Mouse (Mus musculus) limb, embryonic 14.5 days (tissue): ENCODE results near the gene Ptgfrn. TPM values are rescaled to one million over a fixed set of nuclear protein-coding genes. Genes with fewer than 3 reads are reported as not detected.

Experiments used
- ATAC-seq: fragments of 200-750 bp; cut with Nextera tagmentation; 2 replicates; pipeline ENCODE4 v1.8.0; 2017; ENCODE audit warnings: low read depth, moderate number of reproducible peaks, moderate TSS enrichment; ENCODE audit not compliant: low FRiP score
- DNase-seq: peaks from one replicate; pipeline ENCODE4 v3.0.0-alpha.2; 2015; ENCODE audit warnings: low spot score
- H3K27ac ChIP-seq: fragments of 300-500 bp; sonication (generic); replicated peaks from 2 replicates; pipeline ENCODE4 v1.5.1; 2014; ENCODE audit warnings: low read depth, mild to moderate bottlenecking, low read length, moderate library complexity, mixed read lengths
- H3K27me3 ChIP-seq: fragments of 300-500 bp; sonication (generic); 2 replicates; pipeline ENCODE4 v1.6.1; 2014; ENCODE audit warnings: low read length, mixed read lengths; ENCODE audit not compliant: control insufficient read depth, insufficient read depth
- H3K36me3 ChIP-seq: fragments of 300-500 bp; sonication (generic); 2 replicates; pipeline ENCODE4 v1.6.1; 2014; ENCODE audit warnings: mild to moderate bottlenecking, low read length, moderate library complexity, mixed read lengths; ENCODE audit not compliant: control insufficient read depth, insufficient read depth
- H3K4me1 ChIP-seq: fragments of 300-500 bp; sonication (generic); 2 replicates; pipeline ENCODE4 v1.6.1; 2014; ENCODE audit warnings: antibody characterized with exemption, low read length, mixed read lengths; ENCODE audit not compliant: control insufficient read depth, insufficient read depth
- H3K4me2 ChIP-seq: fragments of 300-500 bp; sonication (generic); replicated peaks from 2 replicates; pipeline ENCODE4 v1.6.1; 2014; ENCODE audit warnings: low read depth, mild to moderate bottlenecking, low read length, moderate library complexity; ENCODE audit not compliant: severe bottlenecking
- H3K4me3 ChIP-seq: fragments of 300-500 bp; sonication (generic); replicated peaks from 2 replicates; pipeline ENCODE4 v1.5.1; 2014; ENCODE audit warnings: low read length
- H3K9ac ChIP-seq: fragments of 300-500 bp; sonication (generic); 2 replicates; pipeline ENCODE4 v1.6.1; 2014; ENCODE audit warnings: mild to moderate bottlenecking, low read depth, low read length, moderate library complexity; ENCODE audit not compliant: severe bottlenecking
- H3K9me3 ChIP-seq: fragments of 300-500 bp; sonication (generic); 2 replicates; pipeline ENCODE4 v1.6.1; 2016; ENCODE audit warnings: low read length; ENCODE audit not compliant: control insufficient read depth
- POLR2A ChIP-seq: fragments of 200-500 bp; IDR thresholded peaks from 2 replicates; pipeline ENCODE4 v1.8.0; 2012; ENCODE audit warnings: inconsistent platforms, mild to moderate bottlenecking, moderate library complexity, borderline replicate concordance; ENCODE audit not compliant: insufficient read depth, insufficient read length; ENCODE audit errors: extremely low read depth
- WGBS: fragments of 180-500 bp; shearing (Covaris S2); extraction: QIAGEN DNeasy Blood & Tissue Kit; methylation state at CpG from one replicate; pipeline ENCODE4 v1.1.7; 2014; 5-methylcytosine and 5-hydroxymethylcytosine counted together
- polyA plus RNA-seq, 2 experiments: library from polyadenylated mRNA; depleted of rRNA in 1 of 2; stranded (reverse) in 1 of 2; unstranded in 1 of 2; fragments of >200 nt; fragmentation: Nextera tagmentation in 1 of 2; extraction: Ambion mirVana in 1 of 2; gene quantifications; 2 replicates each; pipeline versions ENCODE4 v1.2.1 to v1.2.3; 2012 to 2014

The Ptgfrn gene
- polyA plus RNA-seq, 2 experiments, result 10.7 to 44.5 TPM

DNA sequence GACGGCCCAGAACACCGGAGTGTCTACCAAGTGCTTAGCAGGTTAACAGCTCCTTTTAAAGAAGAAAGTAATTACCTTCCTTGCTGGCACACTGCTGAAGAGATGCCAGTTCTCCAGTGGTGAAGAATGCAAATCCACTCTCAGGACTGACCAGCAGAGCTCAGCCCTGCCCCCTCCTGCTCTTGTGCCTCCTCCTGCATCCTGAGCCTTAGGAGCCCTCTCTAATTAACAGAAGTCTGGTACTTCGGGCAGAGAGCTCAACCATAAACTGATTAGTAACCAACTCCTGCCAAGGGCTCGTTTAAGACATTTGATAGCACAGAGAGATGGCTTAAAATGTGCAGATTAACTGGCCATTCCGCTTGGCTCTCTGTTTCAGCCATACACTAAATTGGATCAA is 41.4 kb downstream of the Ptgfrn start:
- Histone ChIP-seq H3K36me3 (peaks cover 17% of the 10 kb centered on the region), H3K27ac (no peak overlapping the region), H3K4me2 (no peak overlapping the region), H3K4me3 (no peak overlapping the region), H3K9me3 (no peaks in the 10 kb centered on the region), H3K4me1 (peaks cover 16% of the 10 kb centered on the region), H3K27me3 (no peaks in the 10 kb centered on the region), H3K9ac (no peak overlapping the region)
- DNase-seq (no peak), ATAC-seq (no peak)
- 26% methylated on average over 5 of the region's 5 CpGs for WGBS
- no peak for TF ChIP-seq POLR2A

DNA sequence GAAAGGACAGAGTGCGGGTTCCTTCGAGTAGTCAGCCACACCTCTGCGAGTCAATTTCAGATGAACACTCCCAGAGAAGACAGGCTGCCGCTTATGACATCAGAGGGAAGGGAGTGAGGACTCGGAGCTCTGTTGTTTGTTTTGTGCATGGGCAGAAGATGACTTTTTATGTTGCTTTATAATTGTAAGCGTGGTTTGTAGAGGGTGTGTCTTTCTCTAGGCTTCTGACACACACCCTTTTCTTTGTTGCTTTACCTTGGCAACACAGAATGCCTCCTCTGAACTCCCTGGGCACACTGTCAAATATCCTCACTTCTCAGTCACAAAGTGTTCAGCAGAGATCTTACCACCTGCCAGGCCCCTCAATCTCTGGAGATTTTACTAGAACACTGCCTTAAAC is 43.9 kb downstream of the Ptgfrn start:
- H3K4me1 ChIP-seq, result peaks cover 12% of the 10 kb centered on the region
- ATAC-seq (no peak), DNase-seq (no peak)
- TF ChIP-seq POLR2A, result no peak
- no peak overlapping the region for H3K27ac ChIP-seq
- H3K9ac ChIP-seq, result no peak overlapping the region
- 79% methylated on average over 6 of the region's 6 CpGs for WGBS
- peaks cover 2% of the 10 kb centered on the region; the same call in 1 of the 2 replicates for H3K36me3 ChIP-seq
- no peaks in the 10 kb centered on the region for H3K27me3 ChIP-seq
- no peak overlapping the region for H3K4me2 ChIP-seq
- H3K9me3 ChIP-seq, result no peaks in the 10 kb centered on the region
- no peak overlapping the region for H3K4me3 ChIP-seq

DNA sequence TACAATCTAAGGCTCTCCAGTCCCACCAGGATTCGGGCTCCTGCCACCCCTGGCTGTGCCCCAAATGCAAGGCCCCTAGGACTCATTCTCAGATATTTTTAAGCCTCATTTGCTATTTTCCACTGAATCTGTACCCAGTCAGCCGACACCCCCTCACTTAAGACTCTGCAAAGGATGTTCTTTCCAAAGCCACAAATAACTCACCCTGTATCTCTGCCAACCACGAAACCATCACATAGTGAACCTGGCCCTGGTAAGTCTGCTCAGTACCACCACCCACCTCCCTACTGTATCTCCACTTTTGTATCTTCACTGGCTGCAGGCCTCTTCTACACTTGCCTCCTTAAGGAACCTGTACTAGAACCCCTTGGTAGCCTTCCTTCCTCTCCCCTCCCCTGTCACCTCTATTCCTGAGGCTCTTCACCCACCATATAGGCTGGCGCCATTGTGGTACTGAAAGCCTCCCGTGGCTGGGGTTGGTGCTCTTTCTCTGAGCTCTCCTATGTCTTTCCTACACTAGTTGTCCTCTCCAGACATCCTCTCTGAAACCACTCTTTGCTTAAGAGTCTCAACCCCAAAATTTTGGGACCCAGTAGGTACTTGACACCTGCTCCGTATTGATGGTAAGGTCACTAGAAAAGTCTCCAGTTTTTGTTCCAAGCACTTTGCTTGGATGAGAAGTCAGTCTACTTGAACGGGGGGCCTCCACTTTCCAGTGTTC is 48.1 kb downstream of the Ptgfrn start:
- Histone ChIP-seq H3K27ac (no peak overlapping the region), H3K4me1 (no peaks in the 10 kb centered on the region), H3K4me2 (no peak overlapping the region), H3K9ac (no peak overlapping the region), H3K9me3 (no peaks in the 10 kb centered on the region), H3K36me3 (peaks cover 33% of the 10 kb centered on the region), H3K27me3 (no peaks in the 10 kb centered on the region), H3K4me3 (no peak overlapping the region)
- 90% methylated on average over 7 of the region's 7 CpGs for WGBS
- no peak for TF ChIP-seq POLR2A
- ATAC-seq, result no peak
- no peak for DNase-seq

DNA sequence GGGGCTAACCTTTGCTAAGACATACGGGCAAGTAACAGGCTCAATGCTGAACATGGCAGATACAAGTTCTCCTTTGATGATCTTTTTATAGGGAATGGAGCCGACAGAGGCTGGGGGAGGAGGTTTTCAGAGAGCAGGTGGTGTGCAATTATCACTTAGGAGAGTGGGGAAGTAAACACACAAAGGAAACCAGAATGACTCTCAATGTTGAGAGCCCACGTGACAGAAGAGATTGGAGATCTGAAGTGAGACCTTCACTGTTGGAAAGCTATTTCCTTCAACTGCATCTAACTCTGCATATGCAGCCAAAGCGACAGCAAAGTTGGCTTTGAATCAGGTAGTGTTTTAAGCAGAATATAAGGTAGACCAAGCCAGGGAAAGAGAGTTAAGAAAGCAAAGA is 50.9 kb downstream of the Ptgfrn start:
- no peak for DNase-seq
- H3K4me2 ChIP-seq, result no peak overlapping the region
- no peak overlapping the region for H3K27ac ChIP-seq
- H3K9ac ChIP-seq, result no peak overlapping the region
- no peak for ATAC-seq
- H3K27me3 ChIP-seq, result no peaks in the 10 kb centered on the region
- no peak overlapping the region for H3K4me3 ChIP-seq
- H3K4me1 ChIP-seq, result no peaks in the 10 kb centered on the region
- H3K9me3 ChIP-seq, result no peaks in the 10 kb centered on the region
- 67% methylated on average over 4 of the region's 4 CpGs for WGBS
- TF ChIP-seq POLR2A, result no peak
- peaks cover 56% of the 10 kb centered on the region for H3K36me3 ChIP-seq

DNA sequence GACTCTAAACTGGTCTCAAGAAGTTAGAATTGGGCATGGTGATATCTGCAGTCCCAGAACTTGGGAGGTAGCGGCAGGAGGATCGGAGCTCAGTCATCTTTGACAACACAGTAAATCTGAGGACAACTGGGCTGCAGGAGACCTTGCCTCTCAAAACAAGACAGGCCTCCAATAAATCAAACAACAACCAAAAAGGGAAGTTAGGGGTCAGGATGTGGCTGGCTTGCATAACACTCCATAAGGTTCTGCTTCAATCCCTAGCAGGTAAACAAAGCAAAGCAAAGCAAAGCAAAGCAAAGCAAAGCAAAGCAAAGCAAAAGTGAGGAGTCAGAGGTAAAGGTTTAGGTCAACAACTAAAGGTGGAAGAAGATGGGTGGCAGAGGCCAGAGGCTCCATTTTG is 51.9 kb downstream of the Ptgfrn start:
- Histone ChIP-seq H3K27me3 (no peaks in the 10 kb centered on the region), H3K9ac (no peak overlapping the region), H3K27ac (no peak overlapping the region), H3K4me2 (no peak overlapping the region), H3K4me3 (no peak overlapping the region), H3K9me3 (no peaks in the 10 kb centered on the region), H3K36me3 (peaks cover 56% of the 10 kb centered on the region), H3K4me1 (no peaks in the 10 kb centered on the region)
- 90% methylated on average over 2 of the region's 2 CpGs for WGBS
- no peak for ATAC-seq
- TF ChIP-seq POLR2A, result no peak
- no peak for DNase-seq
